Mouse (Mus musculus): ENCODE measurements around the gene Stxbp6. TPM values are rescaled to one million over a fixed set of nuclear protein-coding genes. Genes with fewer than 3 reads are reported as not detected.

Stxbp6 gene
- polyA plus RNA-seq (2015; fragmentation: Illumina TruSeq; extraction: RNeasy Lipid Tissue Mini Kit (QIAGEN cat#74804); ENCODE audit: insufficient read depth, low replicate concordance), result 3.5 TPM

DNA sequence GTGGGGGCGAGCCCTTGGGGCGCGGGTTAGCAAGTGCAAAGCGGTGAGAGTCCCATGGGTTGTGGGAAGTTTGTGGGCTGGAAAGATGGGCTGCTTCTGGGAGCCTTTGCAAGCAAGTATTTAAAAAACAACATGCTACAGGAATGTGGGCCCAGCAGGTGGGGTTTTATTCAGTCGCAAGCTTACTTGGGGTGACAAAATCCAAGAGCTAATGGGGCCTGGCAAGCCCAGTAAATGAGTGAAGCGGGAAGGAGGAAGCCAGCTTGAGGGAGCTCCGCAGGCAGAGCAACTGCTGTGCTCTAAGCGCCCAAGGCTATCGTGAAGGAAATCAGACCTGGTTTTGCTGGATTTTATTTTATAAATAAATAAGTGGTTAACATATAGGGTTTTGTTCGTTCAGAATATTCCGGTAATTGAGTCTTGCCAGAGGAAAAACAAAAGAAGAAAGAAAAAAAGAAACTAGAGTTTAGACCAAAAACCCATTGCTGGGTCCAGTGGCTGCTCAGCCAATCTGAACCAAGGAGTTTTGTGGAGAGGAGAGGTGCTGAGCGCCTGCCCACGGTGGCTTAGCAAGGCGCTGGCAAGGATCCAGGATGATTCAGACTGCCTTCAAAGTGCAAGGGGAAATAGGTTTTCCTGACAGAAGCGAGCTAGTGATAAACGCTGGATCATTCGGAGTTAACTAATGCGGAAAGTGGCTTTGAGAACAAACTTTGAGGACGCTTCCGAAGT is at the start of gene Stxbp6:
Gene Stxbp6, minus strand, starts transcription at position 99 of the 732 bp plus-strand sequence.

